Mouse (Mus musculus) 3134 (cell line): ENCODE data around the gene Pfn1.
A peak's percentile ranks its signal among the peaks of the same experiment; 100 is the strongest.

ENCODE experiments used
- DNase-seq: peaks from one replicate; pipeline ENCODE4 v3.0.0-alpha.2; 2011; ENCODE audit warnings: low spot score; ENCODE audit not compliant: insufficient read length; ENCODE audit errors: extremely low read depth

Pfn1 gene

DNA sequence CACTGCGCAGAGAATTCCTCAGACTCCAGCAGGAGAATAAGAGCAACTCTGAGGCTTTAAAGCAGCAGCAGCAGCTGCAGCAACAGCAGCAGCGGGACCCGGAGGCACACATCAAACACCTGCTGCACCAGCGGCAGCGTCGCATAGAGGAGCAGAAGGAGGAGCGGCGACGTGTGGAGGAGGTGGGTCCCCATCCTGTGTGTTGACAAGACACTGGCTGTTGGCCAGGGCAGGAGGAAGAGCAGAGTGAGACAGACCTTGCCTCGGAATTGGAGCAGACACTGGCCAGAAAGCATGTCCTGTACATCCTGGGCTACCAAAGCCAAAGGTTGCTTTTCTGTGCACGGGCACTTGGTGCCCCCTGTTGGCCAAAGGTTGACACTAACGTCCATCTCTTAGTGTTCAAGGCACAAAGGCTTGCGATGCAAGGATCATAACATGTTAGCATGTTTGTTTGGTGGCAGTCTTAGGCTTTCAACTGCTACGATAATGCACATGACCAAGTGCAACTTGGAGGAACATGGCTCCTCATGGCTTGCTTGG is 49.3 kb downstream of the Pfn1 start:
- peak; percentile 56 for DNase-seq
